Mouse (Mus musculus) left cerebral cortex, postnatal 14 days (tissue): Measurements from ENCODE around the gene Cyb561a3. TPM values are rescaled to one million over a fixed set of nuclear protein-coding genes. Genes with fewer than 3 reads are reported as not detected.

ENCODE experiments used
- DNase-seq, 2 experiments: peaks; one replicate each; pipeline ENCODE4 v3.0.0; 2021 to 2022; ENCODE audit warnings: low spot score in 2 of 2, mixed read lengths in 1 of 2
- intact Hi-C: fragments of 180-260 bp; cut with DNase I; formaldehyde crosslinking; loops from one replicate; pipeline ENCODE4 v1.15.1; 2025
- total RNA-seq, 2 experiments: library from RNA; stranded (reverse); gene quantifications; 2 replicates each; pipeline ENCODE4 v1.2.3; 2021

Cyb561a3 gene
- total RNA-seq, 2 experiments from 2014 or later: 11.8 to 12.1 TPM

DNA sequence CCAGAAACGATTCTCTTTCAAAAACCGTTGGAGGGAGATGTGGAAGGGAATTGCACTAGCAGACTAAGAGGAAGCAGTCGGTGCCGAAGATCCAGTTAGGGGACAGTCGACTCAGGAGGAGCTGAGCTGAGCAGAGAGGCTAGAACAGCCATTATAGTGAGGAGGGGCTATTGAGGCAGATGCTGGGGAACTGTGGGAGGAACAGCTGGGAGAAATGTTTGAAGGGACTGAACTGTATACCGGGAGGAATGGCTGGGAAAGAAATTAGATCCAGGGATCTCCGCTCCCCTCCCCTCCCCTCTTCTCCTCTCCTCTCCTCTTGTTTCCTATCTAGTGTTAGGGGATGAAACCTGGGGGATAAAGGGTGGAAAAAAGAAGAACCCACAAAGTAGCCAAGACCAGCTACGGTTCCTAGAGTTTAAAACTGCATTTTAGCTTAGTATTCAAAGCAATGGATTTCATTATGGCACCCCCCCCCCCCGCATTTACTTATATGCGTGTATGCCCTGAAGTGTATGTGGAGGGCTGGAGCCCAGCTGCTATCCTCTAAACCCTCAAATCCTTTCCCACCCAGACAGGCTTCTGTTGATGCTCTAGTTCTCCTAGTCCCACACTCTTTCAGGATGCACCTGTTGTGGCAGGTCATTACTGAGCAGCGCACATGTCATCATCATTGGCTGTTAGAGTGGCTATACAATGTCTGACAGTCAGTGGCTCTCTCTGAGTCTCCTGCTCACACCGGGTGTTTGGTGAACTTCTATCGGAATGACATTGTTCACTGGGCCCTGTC, 63.8 kb downstream of the Cyb561a3 start:
- DNase-seq: no peak
- intact Hi-C loops: no loop called here

Other genes with a start within 250 kb of the Cyb561a3 start
- gene Syt7, start 188.1 kb upstream of the Cyb561a3 start, total RNA-seq: 100 to 1,000 TPM; 279 to 314 TPM
- 10 to 100 TPM in 1 of 2 experiments, 1 to 10 TPM in 1; 8.8 to 12.7 TPM for gene Lrrc10b, start 119.7 kb upstream of the Cyb561a3 start, total RNA-seq
- gene Ppp1r32, start 94.2 kb upstream of the Cyb561a3 start, total RNA-seq: 1 to 10 TPM in 1 of 2 experiments, under 1 TPM in 1; 0.89 to 1.0 TPM
- gene Cpsf7, start 51.9 kb upstream of the Cyb561a3 start, total RNA-seq: 10 to 100 TPM; 70.2 to 70.9 TPM
- gene Sdhaf2, start 51.0 kb upstream of the Cyb561a3 start, total RNA-seq: 10 to 100 TPM; 59.0 to 60.1 TPM
- 10 to 100 TPM; 10.2 to 11.4 TPM for gene Tmem216, start 20.9 kb upstream of the Cyb561a3 start, total RNA-seq
- gene Tmem138, start 190 bp downstream of the Cyb561a3 start, total RNA-seq: 10 to 100 TPM; 11.2 to 13.2 TPM
- 100 to 1,000 TPM; 195 to 201 TPM for gene Ddb1, start 28.2 kb downstream of the Cyb561a3 start, total RNA-seq
- 10 to 100 TPM; 24.7 to 26.2 TPM for gene Tkfc, start 28.5 kb downstream of the Cyb561a3 start, total RNA-seq
- gene Vwce, start 57.0 kb downstream of the Cyb561a3 start, total RNA-seq: under 1 TPM; 0.37 to 0.76 TPM
- gene Pga5, start 100.9 kb downstream of the Cyb561a3 start, total RNA-seq: not detected
- gene Vps37c, start 111.6 kb downstream of the Cyb561a3 start, total RNA-seq: 10 to 100 TPM; 29.3 to 32.5 TPM
- under 1 TPM; 0.17 to 0.22 TPM for gene Cd5, start 161.8 kb downstream of the Cyb561a3 start, total RNA-seq